In genomic region chr13:58622647-58623046, GRCm38 (mm10) we compare ENCODE assay signal across 1 mouse cellular context.
TF ChIP-seq lines count a peak whose summit lies in the region.

No protein-coding gene starts in this region.

TF ChIP-seq in MEL, 35 proteins besides CTCF, POLR2A, EP300 and RAD21 (continued from another document):
- TF ChIP-seq POLR2AphosphoS5 (IDR thresholded peaks at IDR 0.05; ENCODE audit: borderline replicate concordance, low read depth, low read length) (no peak), ZC3H11A (IDR thresholded peaks at IDR 0.05; ENCODE audit: low read depth, low read length) (no peak), ETS1 (IDR thresholded peaks at IDR 0.05; ENCODE audit: low read depth, low read length) (no peak), E2F4 (IDR thresholded peaks at IDR 0.05; ENCODE audit: borderline replicate concordance, low read depth, low read length) (no peak), JUND (IDR thresholded peaks at IDR 0.05; ENCODE audit: low read depth, low read length) (no peak)
